Mouse (Mus musculus) common myeloid progenitor, adult 5-6 weeks (primary cell): ENCODE data around the gene Colgalt2. TPM values are rescaled to one million over a fixed set of nuclear protein-coding genes. Genes with fewer than 3 reads are reported as not detected.
A peak's percentile ranks its signal among the peaks of the same experiment; 100 is the strongest.

Experiments used
- ATAC-seq: replicated peaks from 2 replicates; pipeline ENCODE4 v1.8.0; 2016; ENCODE audit warnings: low read depth, mild to moderate bottlenecking, moderate TSS enrichment, inconsistent platforms; ENCODE audit not compliant: poor library complexity, severe bottlenecking
- total RNA-seq: library from RNA; stranded (forward); fragments of 200-1000, 187-1606 nt; gene quantifications from 2 replicates; pipeline ENCODE4 v1.2.3, GENCODE M21; 2017

The Colgalt2 gene
- total RNA-seq, 1 experiment from 2014 or later, result not detected

DNA sequence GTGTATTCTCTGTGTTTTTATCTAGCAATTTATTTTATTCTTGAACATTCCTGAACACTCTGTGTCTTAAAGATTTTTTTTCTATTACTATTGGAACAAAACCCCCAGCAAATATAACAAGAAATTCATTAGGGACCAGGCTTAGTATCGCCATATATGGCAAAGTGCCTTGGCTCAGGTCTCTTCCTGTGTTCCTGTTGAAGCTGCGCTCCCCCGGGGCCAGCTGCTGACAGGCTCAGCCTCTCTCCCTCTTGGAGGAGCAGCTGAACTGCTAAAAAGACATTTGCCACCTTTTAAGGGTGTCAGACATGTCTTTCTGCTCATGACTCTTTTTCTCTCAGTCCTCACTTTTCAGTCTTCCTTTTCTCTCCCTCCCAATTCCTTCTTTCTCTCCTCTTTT, 66.7 kb downstream of the Colgalt2 start:
- no peak for ATAC-seq

DNA sequence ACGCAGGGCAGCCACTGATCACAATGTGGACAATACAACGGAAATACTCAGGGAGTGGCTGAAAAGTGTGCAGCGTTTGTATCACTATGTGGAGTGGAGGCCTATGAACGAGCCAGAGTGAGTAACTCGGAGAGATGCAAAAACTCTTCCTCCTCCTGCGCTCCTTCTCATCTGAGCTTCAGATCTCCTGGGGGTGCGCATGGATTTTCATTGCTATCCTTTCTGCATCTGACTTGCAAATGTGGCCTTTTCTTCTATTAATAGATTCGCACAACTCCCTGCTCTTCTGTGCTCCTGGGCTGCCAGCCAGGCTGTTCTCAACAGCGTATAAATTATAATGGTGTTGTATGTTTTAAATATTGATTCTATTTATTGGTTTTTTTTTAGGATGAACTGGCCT, 68.8 kb downstream of the Colgalt2 start:
- no peak for ATAC-seq

DNA sequence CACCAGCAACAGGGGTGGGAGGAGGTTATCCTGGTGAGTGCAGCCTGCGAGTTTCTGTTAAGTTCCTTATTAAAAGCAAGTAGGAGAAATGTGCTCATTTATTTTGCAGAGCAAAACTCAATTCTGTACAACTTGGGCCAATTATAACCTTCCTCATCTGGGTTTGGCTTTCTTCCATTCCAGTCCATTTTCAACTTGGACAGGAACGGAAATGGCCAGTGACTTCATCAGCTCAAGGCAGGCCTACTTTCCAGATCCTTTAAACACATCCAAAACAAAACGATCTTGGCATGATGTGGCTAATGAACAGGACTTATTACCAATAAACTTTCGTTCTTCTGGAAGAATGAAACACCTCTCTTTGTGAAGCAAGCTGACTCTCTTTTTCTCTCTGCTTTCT, 76.5 kb downstream of the Colgalt2 start:
- ATAC-seq, result no peak

DNA sequence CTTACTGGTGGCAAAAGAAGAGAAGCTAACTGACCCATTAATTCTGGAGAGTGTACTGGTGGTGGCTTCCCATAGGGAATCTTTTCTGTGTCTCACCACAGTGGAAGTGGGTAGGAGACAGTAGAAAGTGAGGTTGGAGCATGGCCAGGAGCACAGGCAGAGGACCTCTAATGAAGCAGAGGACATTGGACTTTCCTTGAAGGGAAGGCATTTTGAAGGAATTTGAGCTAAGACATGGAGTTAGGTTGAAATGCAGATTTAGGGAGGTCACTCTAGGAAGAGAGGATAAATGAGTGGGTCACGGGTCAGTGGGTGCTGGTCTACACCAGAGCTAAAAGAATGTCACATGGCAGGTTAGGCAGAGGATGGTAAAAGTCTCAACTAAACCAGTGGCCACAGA, 91.2 kb downstream of the Colgalt2 start:
- ATAC-seq, result no peak

DNA sequence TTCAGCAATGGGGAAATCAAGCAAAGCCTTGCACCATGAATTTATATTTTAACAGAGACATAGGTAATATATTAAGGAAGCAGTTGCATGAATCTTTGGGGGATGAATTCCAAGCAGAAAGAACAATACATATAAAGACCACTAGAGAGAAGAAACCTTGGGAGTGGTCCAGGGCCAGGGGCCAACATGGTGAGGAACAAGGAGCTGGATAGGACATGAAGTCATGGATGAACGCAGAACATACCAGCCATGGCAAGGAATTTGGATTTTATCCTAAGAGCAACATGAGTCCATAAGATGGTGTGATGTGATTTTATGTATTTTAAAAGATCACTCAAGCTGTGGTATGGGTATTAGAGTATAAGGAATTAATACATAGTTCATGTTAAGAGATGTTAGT, 92.6 kb downstream of the Colgalt2 start:
- no peak for ATAC-seq

DNA sequence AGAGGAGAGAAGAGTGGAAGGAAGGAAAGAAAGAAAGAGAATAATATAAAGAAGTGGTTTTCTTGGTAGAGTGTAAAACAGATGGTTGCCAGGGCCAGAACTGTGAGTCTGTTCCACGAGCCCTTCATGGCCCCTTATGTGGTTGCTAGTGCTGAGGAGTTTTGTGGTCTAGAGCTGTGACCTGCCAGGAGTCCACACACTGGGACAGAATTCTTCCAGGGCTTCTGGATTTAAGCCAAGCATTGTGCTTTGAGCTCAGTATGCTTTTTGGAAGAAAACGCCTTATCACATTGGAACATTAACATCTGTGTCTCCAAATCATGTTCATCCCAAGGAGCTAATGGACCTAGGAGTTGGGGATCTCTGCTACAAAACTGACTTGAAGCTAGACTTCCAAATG, 97.2 kb downstream of the Colgalt2 start:
- no peak for ATAC-seq

DNA sequence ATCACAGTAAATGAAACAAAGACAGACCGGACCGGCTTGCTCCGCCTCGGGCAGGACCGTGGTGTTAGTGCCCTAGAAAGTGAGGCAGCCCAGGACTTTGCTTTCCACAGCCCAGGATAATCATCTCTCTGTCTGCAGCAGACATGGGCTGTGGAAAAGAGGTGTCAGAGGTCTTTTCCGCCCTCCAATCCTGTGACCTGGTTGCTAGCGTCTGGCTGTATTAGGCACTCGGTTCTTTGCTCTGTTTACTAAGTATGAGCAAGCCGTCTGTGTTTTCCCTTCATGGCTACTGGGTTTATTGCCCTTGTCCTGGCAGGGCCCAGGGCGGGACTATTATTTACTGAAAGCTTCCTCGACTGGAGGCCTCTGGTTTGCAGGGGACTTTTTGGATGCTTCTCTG, 98.0 kb downstream of the Colgalt2 start:
- ATAC-seq, result no peak

DNA sequence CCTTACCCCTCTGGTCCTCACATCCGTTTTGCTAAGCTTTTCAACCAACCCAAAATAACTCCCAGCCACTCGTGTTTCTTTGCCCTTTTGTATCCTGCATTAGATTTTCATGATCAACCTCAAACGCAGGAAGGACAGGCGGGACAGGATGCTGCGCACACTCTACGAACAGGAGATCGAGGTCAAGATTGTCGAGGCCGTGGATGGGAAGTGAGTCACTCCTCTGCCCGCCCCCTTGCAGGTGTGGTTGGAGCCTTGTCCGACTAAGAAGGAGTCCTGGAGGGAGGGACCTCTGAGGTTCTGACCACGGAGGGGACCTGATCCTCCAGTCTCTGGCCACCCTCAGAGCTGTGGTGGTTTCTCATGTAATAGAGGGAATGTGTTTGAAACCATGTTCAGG, 100.2 kb downstream of the Colgalt2 start:
- 0 out of 2 replicates have a peak, but pooled peaks have one; percentile 29 for ATAC-seq

DNA sequence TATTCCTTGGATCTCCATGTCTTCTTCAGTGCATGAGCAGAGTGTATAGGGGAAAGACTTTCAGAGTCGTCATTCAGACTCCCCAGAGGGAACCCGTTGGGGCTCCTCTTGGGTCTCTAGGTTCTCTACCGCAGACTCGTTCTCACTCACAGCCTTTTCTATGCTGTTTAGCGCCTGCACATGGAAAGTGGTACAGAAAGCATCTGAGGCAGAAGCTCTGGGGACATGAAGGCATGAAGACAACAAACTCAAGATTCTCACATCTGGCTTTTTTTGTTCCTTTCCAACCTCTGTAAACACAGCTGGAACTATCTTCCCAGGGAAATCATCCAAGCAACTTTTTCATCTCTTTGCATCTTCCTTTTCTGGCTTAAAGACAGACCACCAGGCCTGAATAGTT, 106.5 kb downstream of the Colgalt2 start:
- ATAC-seq, result no peak

DNA sequence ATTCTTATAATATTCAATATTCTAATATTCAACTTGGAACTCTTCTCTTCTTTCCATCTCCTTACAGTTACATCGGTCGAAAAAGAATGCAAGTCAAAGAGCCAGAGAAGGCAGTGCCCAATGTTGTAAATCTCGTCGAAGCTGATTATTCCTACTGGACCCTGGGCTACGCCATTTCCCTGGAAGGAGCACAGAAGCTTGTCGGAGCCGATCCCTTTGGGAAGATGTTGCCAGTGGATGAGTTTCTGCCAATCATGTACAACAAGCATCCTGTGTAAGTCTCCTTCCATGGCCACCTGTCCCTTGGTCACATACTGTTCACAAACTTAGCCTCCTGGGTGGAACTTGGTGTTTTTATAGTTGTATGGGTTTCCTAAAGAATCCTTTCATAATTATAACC, 107.1 kb downstream of the Colgalt2 start:
- ATAC-seq, result no peak

DNA sequence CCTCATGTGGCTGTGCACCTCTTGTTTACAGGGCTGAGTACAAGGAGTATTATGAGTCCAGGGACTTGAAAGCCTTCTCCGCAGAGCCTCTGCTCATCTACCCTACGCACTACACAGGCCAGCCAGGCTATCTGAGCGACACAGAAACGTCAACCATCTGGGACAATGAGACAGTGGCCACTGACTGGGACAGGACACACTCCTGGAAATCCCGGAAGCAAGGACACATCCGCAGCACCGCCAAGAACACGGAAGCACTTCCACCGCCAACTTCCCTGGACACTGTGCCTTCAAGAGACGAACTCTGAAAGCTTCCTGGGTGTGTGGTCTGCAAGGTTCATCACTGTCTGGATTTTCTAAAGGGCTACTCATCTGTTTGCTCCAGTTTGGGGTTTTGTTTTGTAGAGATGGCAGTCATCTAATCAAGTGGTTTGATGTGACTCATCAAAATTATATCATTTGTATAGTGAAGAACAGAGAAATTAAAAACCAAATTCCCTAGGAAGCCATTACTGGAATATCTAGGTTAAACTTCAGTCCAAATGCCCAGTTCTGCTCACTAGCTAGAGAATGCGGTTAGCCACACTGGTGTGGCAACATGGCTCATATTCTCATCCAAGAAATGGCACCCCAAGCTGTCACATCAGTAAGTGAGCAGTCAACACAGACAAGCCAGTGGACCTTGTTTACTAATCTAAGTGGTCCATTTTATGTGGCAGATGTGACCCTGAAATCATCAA, 109.0 kb downstream of the Colgalt2 start:
- ATAC-seq, result no peak

DNA sequence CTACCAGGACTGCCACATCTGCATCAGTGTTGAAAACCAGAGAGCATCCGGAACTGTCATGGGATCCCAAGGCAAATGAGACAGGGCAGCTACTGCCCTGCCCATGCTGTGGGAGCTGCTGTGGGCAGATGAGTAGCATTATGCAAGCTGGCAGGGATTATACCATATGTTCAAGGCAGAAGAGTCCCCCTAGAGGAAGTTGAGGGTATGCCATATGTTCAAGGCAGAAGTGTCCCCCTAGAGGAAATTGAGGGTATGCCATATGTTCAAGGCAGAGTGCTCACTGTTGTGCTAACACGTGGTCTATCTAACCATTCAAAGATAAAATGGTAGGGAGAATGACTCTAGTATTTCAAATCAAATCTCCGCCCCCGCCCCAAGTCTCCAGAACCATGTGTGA, 111.6 kb downstream of the Colgalt2 start:
- peak; percentile 99 for ATAC-seq

DNA sequence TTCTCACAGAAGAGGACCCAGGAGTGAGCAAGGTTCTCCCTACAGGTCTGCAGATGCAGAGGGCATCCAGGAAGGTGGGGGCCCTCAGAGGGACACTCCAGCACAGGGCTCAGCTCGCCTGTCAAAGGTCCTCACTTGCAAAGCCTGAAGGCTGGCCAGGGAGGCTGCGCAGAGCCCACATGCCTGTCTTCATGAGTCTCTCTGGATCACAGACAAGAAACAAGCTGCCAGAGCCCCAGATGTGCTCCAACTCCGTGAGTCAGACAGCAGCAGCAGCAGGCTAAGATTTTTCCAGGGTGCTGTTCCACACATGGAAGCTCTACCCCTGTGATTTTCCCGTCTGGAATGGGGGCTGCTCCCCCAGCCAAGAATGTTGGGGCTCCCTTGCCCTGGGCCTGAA, 114.6 kb downstream of the Colgalt2 start:
- no peak for ATAC-seq

DNA sequence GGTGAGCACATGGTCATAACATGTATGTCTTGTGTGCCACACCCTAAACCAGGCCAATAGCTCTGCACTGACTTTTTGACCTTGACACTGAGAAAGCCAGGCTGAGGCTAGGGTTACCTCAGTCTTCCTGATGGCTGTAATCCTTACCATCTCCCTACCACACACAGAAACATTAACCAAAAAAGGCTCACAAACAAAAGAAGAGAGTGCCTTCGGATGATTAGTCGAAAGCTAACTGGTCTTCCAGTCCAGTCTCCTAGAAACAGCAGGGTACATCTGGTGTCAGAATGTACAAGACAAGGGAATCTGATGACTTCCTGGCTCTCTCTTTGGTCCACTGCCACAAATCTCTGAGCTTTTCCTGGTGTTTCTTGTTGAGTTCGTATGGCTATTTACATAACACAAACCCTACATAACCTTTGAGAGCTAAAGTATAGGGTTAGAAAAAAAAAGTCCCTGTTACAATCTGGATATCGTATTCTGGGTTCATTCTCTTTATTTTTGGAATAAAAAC, 117.5 kb downstream of the Colgalt2 start:
- no peak for ATAC-seq

DNA sequence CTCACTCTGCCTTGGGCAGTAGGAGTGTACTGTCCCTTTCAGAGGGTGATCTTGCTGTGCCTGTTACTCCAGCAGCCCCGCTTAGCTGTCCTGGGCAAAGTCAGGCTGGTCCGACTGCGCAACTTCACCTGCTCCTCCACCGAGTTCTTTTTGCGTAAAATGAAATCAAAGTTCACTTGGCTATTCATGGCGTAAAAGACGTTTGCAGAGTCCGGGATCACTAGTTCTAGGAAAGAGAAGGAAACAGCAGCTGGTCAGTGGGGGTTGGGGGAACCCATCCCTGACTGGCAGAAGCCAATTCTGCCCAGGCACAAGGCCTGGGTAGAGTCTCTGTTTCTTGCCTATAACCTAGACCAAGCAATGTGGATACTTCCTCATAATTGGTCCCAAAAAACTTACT, 119.3 kb downstream of the Colgalt2 start:
- ATAC-seq, result no peak

DNA sequence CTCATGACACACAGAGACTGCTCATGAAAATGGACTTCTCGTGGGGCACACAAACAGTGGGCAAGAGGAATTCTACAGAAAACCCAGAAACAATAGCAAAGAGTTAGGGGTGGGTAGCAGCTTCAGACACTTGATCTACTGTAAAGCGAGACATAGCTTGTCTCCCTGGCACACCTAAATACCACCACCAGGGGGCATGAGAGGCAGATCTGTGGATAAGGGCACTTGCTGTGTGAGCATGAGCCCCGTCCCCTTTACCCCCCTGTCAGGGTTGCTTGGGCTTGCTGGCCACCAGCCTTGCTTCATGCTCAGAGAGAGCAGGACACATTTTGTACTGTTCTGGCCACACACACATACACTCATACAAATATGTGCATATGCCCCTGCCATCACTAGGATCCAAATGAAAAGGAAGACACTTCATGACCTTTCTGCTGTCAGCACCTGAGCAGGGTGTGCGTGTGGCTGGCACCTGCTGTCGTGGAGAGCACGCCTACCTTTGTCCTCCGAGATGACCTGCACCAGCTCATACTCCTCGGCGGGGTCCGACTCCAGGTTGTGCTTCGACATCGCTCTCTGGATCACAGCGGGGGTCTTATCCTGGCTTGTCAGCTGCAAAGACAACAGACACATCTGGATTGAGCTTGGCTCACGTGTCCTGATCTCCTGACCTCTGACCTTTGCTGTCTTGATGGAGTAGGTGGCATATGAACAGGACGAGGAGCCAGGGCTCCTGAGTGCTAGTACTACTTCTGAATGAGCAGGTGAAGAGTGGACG, 121.4 kb downstream of the Colgalt2 start:
- peak; percentile 53; the same call in 1 of the 2 replicates for ATAC-seq

DNA sequence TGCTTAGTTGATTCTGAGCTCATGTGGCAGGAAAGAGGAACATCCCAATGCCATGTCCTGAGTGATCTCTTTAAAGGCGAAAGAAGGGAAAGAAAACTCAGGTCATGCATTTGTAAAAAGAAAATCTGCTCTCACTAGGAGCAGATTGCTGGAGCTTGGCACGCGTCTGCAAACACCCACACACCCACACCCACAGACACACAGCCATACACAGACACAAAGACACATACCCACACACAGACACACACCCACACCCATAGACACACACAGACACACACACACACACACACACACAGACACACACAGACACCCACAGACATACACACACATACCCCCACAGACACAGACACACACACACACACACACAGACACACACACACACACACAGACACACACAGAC, 122.6 kb downstream of the Colgalt2 start:
- ATAC-seq, result no peak

DNA sequence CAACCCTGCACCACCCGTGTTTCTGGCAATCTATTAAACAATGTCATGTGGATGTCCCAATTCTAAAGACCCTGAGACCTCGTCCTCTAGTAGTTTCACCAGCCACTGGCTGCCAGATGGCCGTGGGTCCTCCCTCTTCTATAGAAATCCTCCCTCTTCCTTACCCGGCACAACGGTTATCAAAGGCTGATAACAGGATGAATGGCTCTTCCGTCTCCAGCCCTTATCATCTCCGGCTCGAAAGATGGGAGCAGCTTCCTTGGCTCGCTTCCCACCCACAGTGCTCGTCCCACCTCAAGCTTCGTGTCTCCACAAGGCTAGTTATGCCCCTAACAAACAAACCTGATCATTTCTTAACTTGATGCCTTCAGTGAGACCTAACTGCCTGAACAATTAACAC, 123.7 kb downstream of the Colgalt2 start:
- ATAC-seq, result no peak

DNA sequence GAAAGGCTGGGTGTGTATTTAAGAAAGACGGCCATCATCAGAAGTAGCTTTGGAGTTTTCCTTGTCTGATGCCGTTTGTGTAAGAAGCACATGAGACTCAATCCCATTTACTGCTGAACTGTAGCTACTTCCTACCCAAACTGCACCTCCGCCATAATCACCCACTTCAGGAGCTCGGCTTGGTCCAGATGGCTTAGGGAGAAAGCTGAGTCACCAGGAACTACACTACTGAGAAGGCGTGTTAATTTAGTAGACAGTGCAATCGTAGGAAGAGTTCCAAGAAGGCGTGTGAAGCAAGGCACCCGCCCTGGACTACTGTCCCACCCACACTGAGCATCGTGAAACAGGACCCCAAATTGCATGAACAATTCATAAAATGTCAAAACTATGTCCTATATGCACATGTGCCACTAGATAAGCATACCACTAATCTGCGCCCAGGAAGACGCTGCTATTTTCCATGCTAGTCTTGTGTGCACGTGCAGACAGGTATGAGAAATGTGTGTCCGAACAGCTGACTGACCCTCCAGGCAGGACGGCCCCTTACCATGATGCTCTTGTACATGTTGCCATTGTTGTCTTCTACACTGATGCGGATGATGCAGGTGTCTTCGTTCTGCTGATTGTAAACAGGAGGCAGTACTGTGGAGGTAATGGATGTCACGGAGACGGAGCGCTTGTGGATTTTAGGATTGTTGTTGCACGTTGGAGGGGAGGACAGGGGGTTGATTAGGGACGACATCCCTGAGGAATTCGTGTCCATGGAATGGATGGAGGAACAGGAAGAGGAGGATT, 124.7 kb downstream of the Colgalt2 start:
- ATAC-seq, result no peak

DNA sequence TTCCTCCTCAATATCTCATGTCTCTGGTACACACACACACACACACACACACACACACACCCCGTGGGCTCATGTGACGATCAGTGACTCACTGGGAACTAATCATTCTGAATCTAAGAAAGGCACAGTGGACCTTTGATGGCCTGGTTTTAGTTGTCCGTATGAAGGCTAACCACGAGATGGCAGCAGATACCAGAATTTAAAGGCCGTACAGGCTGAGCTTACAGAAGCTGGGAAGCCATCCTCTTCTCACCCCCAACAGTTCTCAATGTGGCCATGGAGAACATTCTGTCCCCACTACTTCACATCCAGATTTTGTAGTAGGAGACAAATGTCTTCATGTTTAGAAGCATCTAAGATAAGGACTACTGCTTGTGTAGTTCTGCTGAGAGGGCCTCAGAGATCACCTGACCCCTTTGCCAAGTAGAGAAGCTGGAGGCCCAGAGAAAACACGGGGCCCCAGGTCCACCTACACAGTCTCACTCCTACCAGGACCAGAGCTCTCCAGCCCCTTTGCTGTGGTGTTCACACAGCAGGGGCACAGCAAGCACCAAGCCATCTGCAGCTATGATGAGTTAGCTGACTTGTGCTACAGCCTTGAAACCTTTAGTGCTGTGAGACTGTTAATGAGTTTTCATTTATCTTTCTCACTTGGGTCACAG, 125.5 kb downstream of the Colgalt2 start:
- ATAC-seq, result peak; percentile 79
